Mouse (Mus musculus): ENCODE data around the gene Degs2. TPM values are rescaled to one million over a fixed set of nuclear protein-coding genes. Genes with fewer than 3 reads are reported as not detected.

The Degs2 gene
- polyA plus RNA-seq (2012), result 0.05 and 0.76 TPM in 2 replicates

DNA sequence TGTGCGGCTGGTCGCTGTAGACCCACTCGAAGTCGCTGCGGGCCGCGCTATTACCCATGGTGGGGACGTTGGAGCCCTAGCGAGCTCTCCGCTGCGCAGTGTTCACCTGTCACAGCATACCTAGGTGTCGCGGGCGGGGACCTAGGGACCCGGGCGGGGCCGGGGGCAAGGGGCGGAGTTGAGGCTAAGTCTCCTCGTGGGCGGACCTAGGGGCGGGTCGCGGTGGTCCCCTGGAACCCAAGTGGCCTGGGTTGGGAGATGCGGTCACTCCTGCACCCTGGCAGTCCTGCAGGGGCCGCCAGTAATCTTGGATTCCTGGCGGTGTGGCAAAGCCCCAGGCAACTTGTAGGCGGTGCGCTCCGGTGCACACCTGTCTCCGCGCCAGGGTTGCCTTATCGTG lies at the start of gene Degs2:
Gene Degs2, minus strand, starts transcription at position 131 of the 400 bp plus-strand sequence.

Other genes with a start within 250 kb of the Degs2 start
- gene Evl, start 147.6 kb downstream of the Degs2 start, polyA plus RNA-seq (2012), result 43.0 and 62.7 TPM in 2 replicates
- gene Yy1, start 90.7 kb upstream of the Degs2 start, polyA plus RNA-seq (2012), result 39.2 and 60.7 TPM in 2 replicates
- 2.7 and 2.8 TPM in 2 replicates for gene Slc25a29, start 133.6 kb upstream of the Degs2 start, polyA plus RNA-seq (2012)
- gene Slc25a47, start 133.7 kb upstream of the Degs2 start, polyA plus RNA-seq (2012), result 2.6 and 2.8 TPM in 2 replicates
- gene Wdr25, start 191.3 kb upstream of the Degs2 start, polyA plus RNA-seq (2012), result 3.9 and 6.1 TPM in 2 replicates
- 27.7 and 31.9 TPM in 2 replicates for gene Wars, start 191.9 kb upstream of the Degs2 start, polyA plus RNA-seq (2012)

Measured in megakaryocyte-erythroid progenitor cell, adult 5 weeks (primary cell).